Mouse (Mus musculus) adrenal gland, postnatal 10 days (tissue): ENCODE data around the gene Dbi. TPM values are rescaled to one million over a fixed set of nuclear protein-coding genes. Genes with fewer than 3 reads are reported as not detected.

ENCODE experiments used
- DNase-seq: peaks from one replicate; pipeline ENCODE4 v3.0.0; 2021; ENCODE audit warnings: mixed read lengths
- total RNA-seq, 2 experiments: library from RNA; stranded (reverse); gene quantifications; 2 replicates each; pipeline ENCODE4 v1.2.3; 2021

Dbi gene
- total RNA-seq, 2 experiments from 2014 or later, result 1,131 to 1,191 TPM

GRCm38 (mm10) chr1:120086644-120087043 is 34.2 kb downstream of the Dbi start:
- no peak for DNase-seq

- DNase-seq, result no peak
These were observed 35.2 kb downstream of the Dbi start for GRCm38 (mm10) chr1:120085696-120086095.

- DNase-seq, result no peak
These were observed 36.9 kb downstream of the Dbi start for GRCm38 (mm10) chr1:120083921-120084517.

GRCm38 (mm10) chr1:120082957-120083585 is 37.8 kb downstream of the Dbi start:
- DNase-seq, result no peak

- DNase-seq, result no peak
These were observed 40.2 kb downstream of the Dbi start for GRCm38 (mm10) chr1:120080632-120081031.

- DNase-seq, result no peak
These were observed 43.0 kb downstream of the Dbi start for GRCm38 (mm10) chr1:120077746-120078410.

GRCm38 (mm10) chr1:120075507-120075906 is 45.4 kb downstream of the Dbi start:
- DNase-seq, result no peak

- DNase-seq, result peak; percentile 53
These were observed 45.9 kb downstream of the Dbi start for GRCm38 (mm10) chr1:120074931-120075330.

GRCm38 (mm10) chr1:120074307-120074702 is 46.6 kb downstream of the Dbi start:
- DNase-seq, result no peak

GRCm38 (mm10) chr1:120073519-120074306 is 47.2 kb downstream of the Dbi start, which contains the start of gene Tmem37:
Gene Tmem37, minus strand, starts transcription at chr1:120074074.
- peak; percentile 93 for DNase-seq

- peak; percentile 77 for DNase-seq
These were observed 48.0 kb downstream of the Dbi start for GRCm38 (mm10) chr1:120072900-120073299.

GRCm38 (mm10) chr1:120071133-120071532 is 49.7 kb downstream of the Dbi start:
- no peak for DNase-seq

GRCm38 (mm10) chr1:120070168-120070567 is 50.7 kb downstream of the Dbi start:
- no peak for DNase-seq

GRCm38 (mm10) chr1:120069120-120069519 is 51.8 kb downstream of the Dbi start:
- no peak for DNase-seq

GRCm38 (mm10) chr1:120066625-120067024 is 54.3 kb downstream of the Dbi start:
- no peak for DNase-seq

- no peak for DNase-seq
These were observed 54.7 kb downstream of the Dbi start for GRCm38 (mm10) chr1:120066159-120066558.

GRCm38 (mm10) chr1:120064036-120064682 is 56.7 kb downstream of the Dbi start:
- no peak for DNase-seq

Other genes starting within 250 kb of the Dbi start
- gene Tmem177, start 207.9 kb downstream of the Dbi start, total RNA-seq, result 1 to 10 TPM; 8.0 to 10.0 TPM
- under 1 TPM; 0.39 to 0.70 TPM for gene Cfap221, start 123.8 kb downstream of the Dbi start, total RNA-seq
- 10 to 100 TPM; 12.7 to 17.7 TPM for gene Sctr, start 114.2 kb downstream of the Dbi start, total RNA-seq
- 10 to 100 TPM; 24.6 to 25.8 TPM for gene Tmem37, start 47.0 kb downstream of the Dbi start, total RNA-seq
- gene 3110009E18Rik, start 109 bp upstream of the Dbi start, total RNA-seq, result 10 to 100 TPM in 1 of 2 experiments, 1 to 10 TPM in 1; 9.9 to 12.4 TPM
- 10 to 100 TPM; 27.8 to 36.7 TPM for gene Steap3, start 151.6 kb upstream of the Dbi start, total RNA-seq
- under 1 TPM in 1 of 2 experiments, not detected in 1; 0.24 TPM for gene C1ql2, start 219.5 kb upstream of the Dbi start, total RNA-seq